Comparison of ENCODE assay signal across 7 mouse cellular contexts in genomic region chr11:100859579-100860075, GRCm38 (mm10). TPM values are rescaled to one million over a fixed set of nuclear protein-coding genes. Genes with fewer than 3 reads are reported as not detected.
DNase-seq lines count a peak whose midpoint lies in the region; ATAC-seq lines count a peak whose summit lies in the region.

No protein-coding gene starts in this region.

- WGBS in neural tube, embryonic 11.5 days, result 50% methylated on average over 6 of the region's 6 CpGs
- WGBS in forebrain, embryonic 12.5 days, result 44% methylated on average over 6 of the region's 6 CpGs
- WGBS in liver, embryonic 11.5 days, result 49% methylated on average over 6 of the region's 6 CpGs
- 51% methylated on average over 6 of the region's 6 CpGs for WGBS in stomach, embryonic 16.5 days

- H3K4me2 ChIP-seq in neural tube, embryonic 11.5 days (ENCODE audit: low read depth), result peak overlapping the region; percentile 55
- H3K4me2 ChIP-seq in forebrain, embryonic 12.5 days, result peak overlapping the region; percentile 58
- peak overlapping the region; percentile 69 for H3K4me2 ChIP-seq in liver, embryonic 11.5 days
- peak overlapping the region; percentile 82 for H3K4me2 ChIP-seq in stomach, embryonic 16.5 days (ENCODE audit: low read depth, low read length)

- DNase-seq in neural tube, embryonic 11.5 days (ENCODE audit: low spot score), result no peak
- no peak for DNase-seq in neural tube, embryonic 10.5 days (ENCODE audit: extremely low spot score, low spot score)
- no peak for DNase-seq in liver, embryonic 11.5 days (ENCODE audit: low spot score)
- DNase-seq in right cerebral cortex, postnatal 25 days, result no peak
- no peak for DNase-seq in thymus, postnatal 25 days

- H3K9ac ChIP-seq in neural tube, embryonic 11.5 days (ENCODE audit: low read length), result no peak overlapping the region
- no peak overlapping the region for H3K9ac ChIP-seq in forebrain, embryonic 12.5 days
- H3K9ac ChIP-seq in liver, embryonic 11.5 days (ENCODE audit: low read depth, low read length), result peak overlapping the region; percentile 68
- H3K9ac ChIP-seq in stomach, embryonic 16.5 days (ENCODE audit: low read length), result peak overlapping the region; percentile 79

- peak overlapping the region; percentile 43 for H3K4me3 ChIP-seq in neural tube, embryonic 11.5 days (ENCODE audit: low read depth, low read length)
- H3K4me3 ChIP-seq in forebrain, embryonic 12.5 days (replicated peaks), result peak overlapping the region; percentile 39; the same call in 1 of the 2 replicates
- H3K4me3 ChIP-seq in liver, embryonic 11.5 days (ENCODE audit: low read depth, low read length), result peak overlapping the region; percentile 56
- H3K4me3 ChIP-seq in stomach, embryonic 16.5 days (replicated peaks; ENCODE audit: low read length), result peak overlapping the region; percentile 59

- H3K36me3 ChIP-seq in neural tube, embryonic 11.5 days (ENCODE audit: control insufficient read depth, insufficient read depth, low read length), result no peaks in the 10 kb centered on the region
- H3K36me3 ChIP-seq in forebrain, embryonic 12.5 days (replicated peaks), result no peaks in the 10 kb centered on the region
- H3K36me3 ChIP-seq in liver, embryonic 11.5 days (ENCODE audit: control insufficient read depth, insufficient read depth, low read length), result no peaks in the 10 kb centered on the region
- H3K36me3 ChIP-seq in stomach, embryonic 16.5 days (ENCODE audit: control insufficient read depth, insufficient read depth, low read length), result no peaks in the 10 kb centered on the region

- H3K27me3 ChIP-seq in neural tube, embryonic 11.5 days (ENCODE audit: control insufficient read depth, insufficient read depth, low read length), result peaks cover 33% of the 10 kb centered on the region
- peaks cover 86% of the 10 kb centered on the region for H3K27me3 ChIP-seq in forebrain, embryonic 12.5 days
- peaks cover 9% of the 10 kb centered on the region; the same call in 1 of the 2 replicates for H3K27me3 ChIP-seq in liver, embryonic 11.5 days (replicated peaks; ENCODE audit: control insufficient read depth, insufficient read depth, low read length)
- no peaks in the 10 kb centered on the region for H3K27me3 ChIP-seq in stomach, embryonic 16.5 days (ENCODE audit: control insufficient read depth, insufficient read depth, low read length)

- no peak overlapping the region for H3K27ac ChIP-seq in neural tube, embryonic 11.5 days (ENCODE audit: low read depth, low read length)
- no peak overlapping the region for H3K27ac ChIP-seq in forebrain, embryonic 12.5 days
- H3K27ac ChIP-seq in liver, embryonic 11.5 days (ENCODE audit: low read depth, low read length), result no peak overlapping the region
- H3K27ac ChIP-seq in stomach, embryonic 16.5 days (ENCODE audit: low read length), result 0 out of 2 replicates have a peak overlapping the region, but pooled peaks have one; percentile 30

- ATAC-seq in neural tube, embryonic 11.5 days (ENCODE audit: insufficient read depth, low FRiP score, low TSS enrichment), result no peak
- no peak for ATAC-seq in forebrain, embryonic 12.5 days (ENCODE audit: low FRiP score)
- no peak for ATAC-seq in liver, embryonic 11.5 days (replicated peaks; ENCODE audit: low FRiP score)
- no peak for ATAC-seq in stomach, embryonic 16.5 days (ENCODE audit: insufficient read depth, low FRiP score)

- H3K9me3 ChIP-seq in neural tube, embryonic 11.5 days (ENCODE audit: control insufficient read depth, low read length), result no peaks in the 10 kb centered on the region
- no peaks in the 10 kb centered on the region for H3K9me3 ChIP-seq in forebrain, embryonic 12.5 days
- H3K9me3 ChIP-seq in liver, embryonic 11.5 days (ENCODE audit: control insufficient read depth, low read length), result no peaks in the 10 kb centered on the region
- no peaks in the 10 kb centered on the region for H3K9me3 ChIP-seq in stomach, embryonic 16.5 days (replicated peaks; ENCODE audit: control insufficient read depth, low read length)

- no peaks in the 10 kb centered on the region for H3K4me1 ChIP-seq in neural tube, embryonic 11.5 days (ENCODE audit: control insufficient read depth, insufficient read depth, low read length)
- H3K4me1 ChIP-seq in forebrain, embryonic 12.5 days, result 0 out of 2 replicates have a peak, but pooled peaks cover 4% of the 10 kb centered on the region
- H3K4me1 ChIP-seq in liver, embryonic 11.5 days (replicated peaks; ENCODE audit: control insufficient read depth, insufficient read depth, low read length), result peaks cover 10% of the 10 kb centered on the region
- peaks cover 10% of the 10 kb centered on the region; the same call in 1 of the 2 replicates for H3K4me1 ChIP-seq in stomach, embryonic 16.5 days (ENCODE audit: control insufficient read depth, insufficient read depth, low read length)

RNA-seq across cellular contexts. Expression of gene Stat5a, which starts 0.5 kb away (rescaled TPM):
- polyA plus RNA-seq in neural tube, embryonic 11.5 days (2014; fragmentation: Nextera tagmentation; extraction: Ambion mirVana), result 1.3 and 1.9 TPM in 2 replicates
- polyA plus RNA-seq in forebrain, embryonic 12.5 days (2016; fragmentation: Nextera tagmentation; extraction: Ambion mirVana), result 1.2 and 1.8 TPM in 2 replicates
- 26.3 and 27.8 TPM in 2 replicates for polyA plus RNA-seq in liver, embryonic 11.5 days (2014; fragmentation: Nextera tagmentation; extraction: Ambion mirVana)
- polyA plus RNA-seq in stomach, embryonic 16.5 days (2015; fragmentation: Nextera tagmentation; extraction: Ambion mirVana), result 12.0 and 14.0 TPM in 2 replicates

RNA-seq across cellular contexts. Expression of gene Stat5b, which starts 9.1 kb away (rescaled TPM):
- polyA plus RNA-seq in neural tube, embryonic 11.5 days (2014; fragmentation: Nextera tagmentation; extraction: Ambion mirVana), result 18.3 and 20.2 TPM in 2 replicates
- polyA plus RNA-seq in forebrain, embryonic 12.5 days (2016; fragmentation: Nextera tagmentation; extraction: Ambion mirVana), result 16.6 and 17.3 TPM in 2 replicates
- polyA plus RNA-seq in liver, embryonic 11.5 days (2014; fragmentation: Nextera tagmentation; extraction: Ambion mirVana), result 46.0 and 50.1 TPM in 2 replicates
- 26.2 and 27.4 TPM in 2 replicates for polyA plus RNA-seq in stomach, embryonic 16.5 days (2015; fragmentation: Nextera tagmentation; extraction: Ambion mirVana)

Comparison
In these comparisons a context has a peak if more than half of its experiments do, and no peak if none do; other contexts are left out.
1. H3K9ac ChIP-seq: peak in liver, embryonic 11.5 days (single experiment) and stomach, embryonic 16.5 days (single experiment); none in neural tube, embryonic 11.5 days (single experiment) and forebrain, embryonic 12.5 days (single experiment).
2. Peak in every context shown above with its lines, with median percentiles within 50 percentile points of each other: H3K4me2 ChIP-seq and H3K4me3 ChIP-seq.